Mouse (Mus musculus): ENCODE results near the gene Vmn2r111.
"Not testable (repeated sequence)": the region's sequence is repeated elsewhere in the genome, so short reads cannot be mapped to it uniquely, and the experiment has no call there.

DNA sequence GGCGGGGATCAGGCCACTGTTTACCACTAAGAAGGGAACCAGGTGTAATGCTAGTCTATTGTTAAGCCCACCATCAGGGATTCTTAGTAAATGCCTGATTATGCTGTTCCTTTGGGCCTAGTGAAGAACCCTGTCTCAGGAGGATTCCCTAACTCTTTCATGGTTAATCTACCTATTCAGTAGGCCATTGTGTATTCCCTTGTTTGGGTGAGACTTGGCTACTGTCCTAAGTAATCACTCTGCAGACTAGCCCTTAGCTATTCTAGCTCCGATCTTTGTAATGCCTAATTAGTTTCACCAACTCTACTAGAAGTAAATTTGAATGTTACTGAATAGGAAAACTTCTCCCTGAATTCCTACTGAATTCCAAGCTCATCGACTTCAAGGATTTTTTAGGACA is 53.2 kb downstream of the Vmn2r111 start:
- not testable (repeated sequence) for TF ChIP-seq POLR2A (IDR thresholded peaks at IDR 0.05; ENCODE audit: low read depth, low read length); MEF2A (IDR thresholded peaks at IDR 0.05; ENCODE audit: borderline replicate concordance, low read depth, low read length); CTCF (conservative IDR thresholded peaks at IDR 0.05 in 1 of 2, IDR thresholded peaks at IDR 0.05 in 1 of 2; ENCODE audit: low read depth in 2 of 2, low read length in 2 of 2); GABPA (IDR thresholded peaks at IDR 0.05; ENCODE audit: insufficient replicate concordance, low read depth, low read length); RCOR1 (conservative IDR thresholded peaks at IDR 0.05; ENCODE audit: low read depth, low read length); HCFC1 (IDR thresholded peaks at IDR 0.05; ENCODE audit: low read depth, low read length); POLR2AphosphoS2 (IDR thresholded peaks at IDR 0.05; ENCODE audit: low read depth, low read length); NRF1 (IDR thresholded peaks at IDR 0.05; ENCODE audit: low read depth, low read length); USF1 (IDR thresholded peaks at IDR 0.05; ENCODE audit: low read depth, low read length); CHD2 (IDR thresholded peaks at IDR 0.05; ENCODE audit: low read length)
